Mouse (Mus musculus) spleen, adult 18-20 months (tissue): ENCODE data around the gene Cyp2w1.
A peak's percentile ranks its signal among the peaks of the same experiment; 100 is the strongest.
"Not testable (repeated sequence)": the region's sequence is repeated elsewhere in the genome, so short reads cannot be mapped to it uniquely, and the experiment has no call there.

ENCODE experiments used
- DNase-seq, 2 experiments: peaks; one replicate each; pipeline ENCODE4 v3.0.0; 2022; ENCODE audit warnings: mixed read lengths in 2 of 2

Gene Cyp2w1

DNA sequence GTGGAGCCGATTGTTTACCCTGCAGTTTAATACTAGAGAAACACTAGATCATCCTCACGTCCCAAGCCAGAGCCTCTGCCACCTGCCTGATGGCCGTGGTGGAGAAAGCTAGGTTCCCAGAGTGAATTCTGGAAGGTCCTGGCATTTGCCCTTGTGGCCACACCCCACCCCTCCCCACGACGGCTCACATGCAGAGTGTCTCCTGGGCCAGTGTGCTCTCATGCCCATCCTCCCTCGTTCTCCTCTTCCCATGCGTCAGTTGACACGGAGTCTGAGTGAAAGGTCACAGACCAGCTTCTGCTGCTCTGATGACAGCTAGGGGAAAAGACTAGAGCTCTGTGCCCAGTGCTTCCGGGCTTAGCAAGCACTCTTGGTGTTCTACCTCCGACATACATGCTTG, 32.1 kb downstream of the Cyp2w1 start:
- DNase-seq = no peak

GRCm38 (mm10) chr5:139386047-139386446, 33.6 kb downstream of the Cyp2w1 start:
- DNase-seq = no peak

DNA sequence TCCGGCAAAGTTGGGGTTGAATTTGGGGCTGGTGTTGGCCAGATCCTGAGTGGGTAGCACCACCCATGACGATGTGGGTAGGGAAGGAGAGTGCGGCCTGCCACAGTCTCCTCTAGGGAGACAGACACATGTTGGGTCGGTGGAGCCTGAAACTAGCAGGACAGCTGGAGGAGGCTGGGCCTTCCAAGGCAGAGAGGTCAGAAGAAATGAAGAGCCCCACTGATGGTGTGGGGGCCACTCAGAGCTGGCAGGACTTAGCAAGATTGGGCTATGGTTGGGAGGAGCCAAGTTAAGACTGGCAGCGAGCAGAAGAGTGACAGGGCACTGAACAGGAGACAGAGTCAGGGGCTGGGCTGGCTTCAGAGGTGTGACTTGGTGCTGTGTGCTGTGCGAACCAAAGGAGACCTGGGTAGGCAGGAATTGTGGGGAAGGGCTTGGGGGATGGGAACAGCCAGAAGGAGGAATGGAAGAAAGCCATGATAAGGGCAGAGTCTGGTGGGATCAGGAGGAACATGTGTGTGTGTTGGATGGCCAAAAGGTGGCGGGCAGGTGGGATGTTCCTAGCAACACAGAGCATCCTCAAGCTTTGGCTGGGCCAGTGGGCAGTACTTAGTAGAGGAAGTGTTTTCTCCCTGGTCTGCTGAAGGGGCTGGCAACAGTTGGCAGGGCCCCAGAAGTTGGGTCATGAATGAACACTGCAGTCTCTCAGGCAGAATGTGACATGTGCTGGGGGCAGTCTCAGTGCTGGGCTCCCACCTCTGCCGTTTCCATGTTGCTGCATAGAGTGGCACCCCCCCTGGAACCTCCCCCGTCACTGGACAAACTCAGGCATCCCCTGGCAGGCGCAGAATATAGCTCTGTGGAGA, 35.1 kb downstream of the Cyp2w1 start:
- no peak for DNase-seq

DNA sequence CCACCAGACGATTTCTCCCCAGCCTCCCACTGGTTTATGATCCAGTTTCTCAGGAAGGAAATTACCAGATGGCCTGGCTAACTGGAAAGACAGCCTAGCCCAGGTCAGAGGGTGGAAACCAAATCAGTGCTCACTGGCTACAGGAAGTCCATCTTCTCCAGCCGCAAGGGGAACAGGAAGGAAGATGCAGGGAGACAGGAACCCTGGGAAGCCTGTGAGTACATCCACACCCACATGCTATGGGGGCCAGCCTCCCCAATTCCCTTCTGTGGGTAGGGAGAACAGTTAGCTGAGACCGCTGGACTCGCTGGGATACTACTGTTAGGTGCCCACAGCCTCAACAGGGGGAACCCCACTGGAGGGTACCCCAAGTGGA, 35.8 kb downstream of the Cyp2w1 start:
- no peak for DNase-seq

DNA sequence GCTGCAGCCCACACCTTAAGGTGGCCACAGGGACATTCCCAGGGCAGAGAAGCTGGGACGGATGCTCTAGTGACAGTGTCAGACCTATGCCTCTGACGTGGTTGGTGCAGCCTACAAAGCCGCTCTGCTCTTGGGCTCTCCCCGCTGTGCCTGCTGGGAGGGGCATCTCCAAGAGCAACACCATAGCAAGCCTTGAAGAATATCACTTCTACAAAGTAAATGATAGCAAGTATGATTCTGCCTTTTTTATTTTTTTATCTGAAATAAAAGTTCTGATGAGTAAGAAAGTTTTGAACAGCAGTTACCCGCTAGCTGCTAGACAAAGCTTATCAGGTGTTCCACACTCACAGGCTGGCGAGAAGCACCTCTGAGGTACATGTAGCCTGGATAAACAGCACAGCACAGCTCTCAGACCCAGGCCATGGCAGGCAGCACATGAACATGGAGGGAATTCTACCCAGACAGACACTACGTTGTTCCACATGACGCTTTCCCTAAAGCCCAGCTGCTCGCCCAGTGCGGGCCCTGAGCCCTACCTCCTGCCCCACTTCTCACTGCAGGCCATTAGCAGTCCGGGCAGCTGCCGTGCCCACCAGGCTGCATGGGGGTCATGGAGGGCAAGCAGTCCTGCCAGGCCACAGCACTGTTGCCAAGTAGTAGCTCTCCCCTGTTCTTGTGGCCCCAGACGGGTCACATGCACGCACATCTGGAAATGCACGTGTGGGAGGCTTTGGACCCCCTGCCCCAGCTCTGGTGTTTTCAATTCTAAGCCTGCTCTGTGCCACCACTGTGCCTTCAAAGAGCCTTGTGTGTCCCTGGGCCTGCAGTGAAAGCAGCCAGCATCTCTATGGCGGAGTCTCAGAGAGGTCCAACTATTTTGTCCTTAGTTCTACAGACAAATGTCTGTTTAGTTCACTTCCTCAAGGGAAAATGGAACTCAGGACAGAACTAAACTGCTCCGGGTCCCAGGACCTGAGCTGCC, 36.6 kb downstream of the Cyp2w1 start:
- no peak for DNase-seq

DNA sequence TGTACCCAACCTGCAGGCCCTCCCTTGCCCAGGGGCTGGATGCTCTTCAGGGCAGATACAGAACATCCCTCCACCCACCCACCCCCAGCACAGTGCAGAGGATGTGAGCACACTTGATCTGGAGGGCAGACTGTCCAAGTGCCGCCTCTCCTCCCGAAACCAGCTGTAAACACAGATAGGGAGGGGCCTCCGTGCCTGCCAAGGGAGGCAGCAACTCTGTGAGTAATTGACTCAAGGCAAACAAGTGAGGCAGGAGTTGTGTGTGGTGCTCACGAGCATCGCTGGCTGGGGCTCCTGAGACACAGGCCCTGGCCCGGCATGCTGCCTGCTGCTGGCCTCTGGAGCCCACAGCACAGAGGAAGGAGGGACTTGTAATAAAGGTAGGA, 37.3 kb downstream of the Cyp2w1 start:
- DNase-seq = no peak

GRCm38 (mm10) chr5:139390324-139391119, 38.1 kb downstream of the Cyp2w1 start:
- DNase-seq = not testable (repeated sequence)

DNA sequence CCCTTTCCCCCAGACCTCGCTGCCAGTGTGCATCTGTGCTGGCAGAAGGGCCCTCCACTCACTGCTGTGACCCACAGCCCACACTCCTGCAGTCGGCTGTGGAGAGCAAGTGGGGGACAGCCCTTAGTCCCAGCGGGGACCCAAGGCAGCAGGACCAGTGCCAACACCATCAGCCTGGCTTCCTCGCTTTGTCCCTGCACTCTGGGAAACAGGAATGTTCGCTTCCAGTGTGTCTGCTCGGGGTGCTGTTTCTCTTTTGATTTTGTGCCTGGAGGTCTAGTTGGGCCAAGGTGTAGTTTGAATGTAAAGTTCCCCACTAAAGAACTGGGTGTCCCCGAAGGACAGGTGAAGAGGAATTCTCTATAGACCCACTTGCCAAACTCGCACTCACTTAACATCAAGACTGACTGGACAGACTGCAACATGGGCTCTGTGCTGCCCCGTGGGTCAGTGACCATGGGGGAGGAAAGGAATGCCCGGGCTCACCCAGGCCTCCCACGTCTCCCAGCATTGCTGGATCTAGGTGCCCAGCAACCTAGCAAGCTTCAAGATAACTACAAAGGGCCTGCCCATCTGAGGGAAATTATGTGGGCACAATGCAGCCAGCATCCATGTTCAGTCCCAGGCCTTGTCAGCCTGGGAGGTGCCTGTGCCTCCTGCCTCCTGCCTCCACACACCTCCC, 39.0 kb downstream of the Cyp2w1 start:
- no peak for DNase-seq

GRCm38 (mm10) chr5:139392219-139393196, 40.1 kb downstream of the Cyp2w1 start:
- DNase-seq = no peak

GRCm38 (mm10) chr5:139393197-139393588, 40.8 kb downstream of the Cyp2w1 start:
- DNase-seq = no peak

DNA sequence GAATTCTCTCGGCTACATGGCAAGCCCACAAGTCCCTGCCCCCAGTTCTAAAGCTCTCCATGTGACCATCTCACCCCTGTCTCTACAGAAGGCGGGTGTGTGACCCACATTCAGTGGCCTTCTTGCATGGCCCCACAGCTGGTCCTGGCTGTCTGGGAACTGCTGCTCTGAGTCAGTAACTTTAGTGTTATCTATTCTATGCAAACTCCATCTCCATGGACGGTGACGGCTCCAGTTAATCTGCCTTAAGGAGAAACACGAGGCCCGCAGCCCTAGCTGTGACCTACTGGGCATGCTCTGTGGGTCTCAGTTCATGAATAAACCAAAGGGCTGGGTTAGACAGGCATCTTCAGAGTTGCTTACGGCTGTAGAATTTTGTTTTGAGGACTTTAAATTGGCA, 42.0 kb downstream of the Cyp2w1 start:
- DNase-seq = no peak

DNA sequence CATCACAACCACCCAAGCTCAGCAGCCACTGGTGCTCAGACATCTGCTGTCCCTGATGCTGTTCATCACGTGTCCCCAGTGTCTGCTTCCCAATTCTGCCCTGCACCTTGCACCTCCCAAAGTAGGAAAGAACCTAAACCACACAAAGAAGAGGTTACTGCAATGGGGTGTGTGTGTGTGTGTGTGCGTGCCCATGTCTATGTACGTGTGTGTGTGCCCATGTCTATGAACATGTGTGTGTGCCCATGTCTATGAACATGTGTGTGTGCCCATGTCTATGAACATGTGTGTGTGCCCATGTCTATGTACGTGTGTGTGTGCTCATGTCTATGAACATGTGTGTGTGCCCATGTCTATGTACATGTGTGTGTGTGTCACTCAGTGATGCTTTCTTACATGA, 43.1 kb downstream of the Cyp2w1 start:
- DNase-seq = no peak

GRCm38 (mm10) chr5:139397359-139397916, 45.0 kb downstream of the Cyp2w1 start:
- no peak for DNase-seq

DNA sequence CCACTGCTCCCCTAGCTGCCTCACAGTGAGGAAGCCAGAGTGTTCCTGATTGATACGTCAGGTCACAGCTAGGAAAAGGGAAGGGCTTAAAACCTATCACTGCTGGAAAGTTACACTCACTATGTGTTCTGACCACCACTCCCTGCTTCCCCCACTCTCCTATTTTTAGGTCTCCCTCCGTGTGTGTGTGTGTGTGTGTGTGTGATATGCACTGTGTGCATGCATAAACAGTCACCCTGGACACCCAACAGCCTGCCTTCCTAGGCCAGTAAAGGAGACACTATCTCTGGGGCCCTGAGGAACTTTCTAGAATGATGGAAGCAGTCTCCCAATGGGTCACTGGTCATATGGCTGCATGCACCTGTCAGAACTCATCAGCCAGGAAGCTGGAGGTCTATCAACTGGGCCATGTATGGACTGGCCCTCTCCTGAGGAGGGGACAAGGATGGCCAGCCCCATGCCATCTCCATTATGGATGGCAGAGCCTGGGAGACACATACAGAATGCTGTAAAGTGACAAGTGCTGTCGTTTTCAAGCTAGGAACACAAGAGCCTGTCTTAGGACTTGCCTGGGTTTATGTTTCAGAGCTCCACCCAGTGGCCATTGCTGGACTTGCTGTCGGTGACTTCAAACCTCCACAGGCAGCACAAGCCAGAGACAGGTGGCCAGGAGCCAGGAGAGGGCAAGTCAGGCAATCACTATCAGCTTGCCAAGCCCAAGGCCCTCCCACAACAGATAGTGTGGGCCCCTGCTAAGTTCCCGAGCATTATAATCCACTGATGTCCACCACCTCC, 45.7 kb downstream of the Cyp2w1 start:
- DNase-seq = peak; percentile 71 to 87

- no peak for DNase-seq
Observed at GRCm38 (mm10) chr5:139398786-139399185, 46.4 kb downstream of the Cyp2w1 start.

GRCm38 (mm10) chr5:139399991-139400390, 47.6 kb downstream of the Cyp2w1 start:
- DNase-seq = no peak

- DNase-seq = no peak
Observed at GRCm38 (mm10) chr5:139402106-139402505, 49.7 kb downstream of the Cyp2w1 start.

GRCm38 (mm10) chr5:139403692-139404260, 51.4 kb downstream of the Cyp2w1 start:
- no peak for DNase-seq

GRCm38 (mm10) chr5:139404801-139405401, 52.5 kb downstream of the Cyp2w1 start, which contains the start of gene C130050O18Rik:
Gene C130050O18Rik, plus strand, starts transcription at chr5:139405280.
- no peak for DNase-seq
